Mouse (Mus musculus): Measurements from ENCODE around the gene Kcnv2. TPM values are rescaled to one million over a fixed set of nuclear protein-coding genes. Genes with fewer than 3 reads are reported as not detected.
A peak's percentile ranks its signal among the peaks of the same experiment; 100 is the strongest.

Gene Kcnv2
- polyA plus RNA-seq (2015; fragmentation: Nextera tagmentation; extraction: Ambion mirVana), result 0.23 and 0.39 TPM in 2 replicates

DNA sequence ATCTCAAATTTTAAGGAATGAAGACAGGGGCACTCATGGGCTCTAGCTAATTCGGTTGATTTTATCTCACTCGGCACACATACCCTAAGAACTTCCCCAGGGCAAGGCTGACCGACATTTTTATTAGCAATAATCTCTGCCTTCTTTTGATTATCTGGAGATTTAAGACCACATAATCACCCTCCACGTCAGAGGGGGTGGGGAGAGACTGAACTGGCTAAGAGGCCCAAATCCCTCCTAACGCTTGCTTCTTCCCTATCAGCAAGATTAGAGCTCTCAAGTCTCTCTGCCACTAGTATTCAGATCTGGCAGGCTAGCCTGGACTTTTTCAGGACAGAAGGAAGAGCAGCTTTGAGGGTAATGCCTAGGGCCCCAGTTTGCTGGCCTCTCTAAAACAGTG is at the start of gene Kcnv2:
TSS of gene Kcnv2 (plus strand) at position 308 of the 400 bp plus-strand sequence.
- no peaks in the 10 kb centered on the region for H3K36me3 ChIP-seq (ENCODE audit: insufficient read depth, low read length)

DNA sequence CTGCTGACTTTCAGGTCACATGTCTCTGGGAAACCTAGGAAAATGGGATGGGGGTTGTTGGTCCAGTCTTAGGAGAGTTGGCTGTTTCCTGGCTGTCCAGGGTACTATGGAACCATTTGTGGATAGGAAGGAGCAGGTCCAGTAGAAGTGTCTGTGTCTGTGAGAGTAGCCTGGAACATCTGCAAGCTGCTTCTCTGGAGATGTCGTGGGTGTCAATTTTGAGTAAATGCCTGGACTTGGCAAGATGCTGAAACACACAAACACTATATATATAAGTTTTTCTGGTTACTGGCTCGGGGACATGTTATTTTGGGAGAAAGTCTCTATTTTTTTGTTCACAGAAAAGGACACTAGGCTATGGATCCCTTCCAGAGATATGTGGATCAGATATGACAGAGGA is 49.0 kb upstream of the Kcnv2 start:
- Histone ChIP-seq H3K4me2 (replicated peaks; ENCODE audit: low read depth, low read length) (no peak overlapping the region), H3K9ac (replicated peaks; ENCODE audit: low read length) (no peak overlapping the region), H3K27ac (ENCODE audit: low read length) (no peak overlapping the region), H3K4me3 (ENCODE audit: low read length) (no peak overlapping the region), H3K36me3 (ENCODE audit: insufficient read depth, low read length) (no peaks in the 10 kb centered on the region), H3K27me3 (ENCODE audit: insufficient read depth, low read length) (no peaks in the 10 kb centered on the region), H3K9me3 (ENCODE audit: low read length) (no peaks in the 10 kb centered on the region), H3K4me1 (ENCODE audit: insufficient read depth, low read length) (no peaks in the 10 kb centered on the region)
- no peak for ATAC-seq (ENCODE audit: low FRiP score, low TSS enrichment)
- WGBS, result 79% methylated on average over 2 of the region's 2 CpGs

More for the DNA sequence above, at the start of gene Kcnv2:
- ATAC-seq (ENCODE audit: low FRiP score, low TSS enrichment), result no peak
- H3K4me1 ChIP-seq (ENCODE audit: insufficient read depth, low read length), result peaks cover 5% of the 10 kb centered on the region; the same call in 1 of the 2 replicates
- no peak within 1 kb of the TSS for H3K4me3 ChIP-seq (ENCODE audit: low read length)
- 36% methylated on average over 5 of the region's 5 CpGs for WGBS
- no peaks in the 10 kb centered on the region for H3K27me3 ChIP-seq (ENCODE audit: insufficient read depth, low read length)
- H3K9me3 ChIP-seq (ENCODE audit: low read length), result no peaks in the 10 kb centered on the region
- no peak within 1 kb of the TSS for H3K27ac ChIP-seq (ENCODE audit: low read length)
- 0 out of 2 replicates have a peak within 1 kb of the TSS, but pooled peaks have one; percentile 15 for H3K9ac ChIP-seq (replicated peaks; ENCODE audit: low read length)
- no peak within 1 kb of the TSS for H3K4me2 ChIP-seq (replicated peaks; ENCODE audit: low read depth, low read length)

DNA sequence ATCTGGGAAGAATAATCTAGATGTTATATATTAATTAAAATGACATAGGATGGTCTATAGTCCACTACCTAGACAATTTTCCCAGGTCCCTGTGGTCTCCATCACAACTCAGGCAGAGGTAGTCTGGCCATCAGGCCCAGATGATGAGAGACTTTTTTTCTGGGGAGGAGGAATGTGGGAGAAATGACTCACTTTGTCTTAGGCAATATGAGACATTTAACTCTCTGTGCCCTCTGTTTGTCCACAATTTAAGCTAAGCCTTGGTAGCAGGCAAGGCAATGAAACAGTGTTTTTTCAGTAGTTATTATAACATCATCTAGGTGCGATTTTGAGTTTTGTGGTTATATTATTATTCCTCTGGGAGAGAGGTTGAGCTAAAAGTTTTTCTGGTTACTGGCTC is 48.0 kb upstream of the Kcnv2 start:
- no peak overlapping the region for H3K9ac ChIP-seq (replicated peaks; ENCODE audit: low read length)
- no peak for ATAC-seq (ENCODE audit: low FRiP score, low TSS enrichment)
- no peak overlapping the region for H3K4me3 ChIP-seq (ENCODE audit: low read length)
- H3K27me3 ChIP-seq (ENCODE audit: insufficient read depth, low read length), result no peaks in the 10 kb centered on the region
- WGBS, result 80% methylated on average over 1 of the region's 1 CpGs
- H3K4me1 ChIP-seq (ENCODE audit: insufficient read depth, low read length), result no peaks in the 10 kb centered on the region
- no peaks in the 10 kb centered on the region for H3K9me3 ChIP-seq (ENCODE audit: low read length)
- H3K36me3 ChIP-seq (ENCODE audit: insufficient read depth, low read length), result no peaks in the 10 kb centered on the region
- H3K4me2 ChIP-seq (replicated peaks; ENCODE audit: low read depth, low read length), result no peak overlapping the region
- H3K27ac ChIP-seq (ENCODE audit: low read length), result no peak overlapping the region

GRCm38 (mm10) chr19:27279174-27279573 is 43.2 kb upstream of the Kcnv2 start:
- no peak for ATAC-seq (ENCODE audit: low FRiP score, low TSS enrichment)
- H3K9ac ChIP-seq (replicated peaks; ENCODE audit: low read length), result no peak overlapping the region
- H3K4me3 ChIP-seq (ENCODE audit: low read length), result no peak overlapping the region
- H3K27me3 ChIP-seq (ENCODE audit: insufficient read depth, low read length), result no peaks in the 10 kb centered on the region
- H3K4me1 ChIP-seq (ENCODE audit: insufficient read depth, low read length), result no peaks in the 10 kb centered on the region
- H3K27ac ChIP-seq (ENCODE audit: low read length), result no peak overlapping the region
- no peaks in the 10 kb centered on the region for H3K9me3 ChIP-seq (ENCODE audit: low read length)
- no peaks in the 10 kb centered on the region for H3K36me3 ChIP-seq (ENCODE audit: insufficient read depth, low read length)
- WGBS, result 90% methylated on average over 2 of the region's 2 CpGs
- H3K4me2 ChIP-seq (replicated peaks; ENCODE audit: low read depth, low read length), result no peak overlapping the region

- no peak for ATAC-seq (ENCODE audit: low FRiP score, low TSS enrichment)
Observed at GRCm38 (mm10) chr19:27310039-27310438, 12.3 kb upstream of the Kcnv2 start.

DNA sequence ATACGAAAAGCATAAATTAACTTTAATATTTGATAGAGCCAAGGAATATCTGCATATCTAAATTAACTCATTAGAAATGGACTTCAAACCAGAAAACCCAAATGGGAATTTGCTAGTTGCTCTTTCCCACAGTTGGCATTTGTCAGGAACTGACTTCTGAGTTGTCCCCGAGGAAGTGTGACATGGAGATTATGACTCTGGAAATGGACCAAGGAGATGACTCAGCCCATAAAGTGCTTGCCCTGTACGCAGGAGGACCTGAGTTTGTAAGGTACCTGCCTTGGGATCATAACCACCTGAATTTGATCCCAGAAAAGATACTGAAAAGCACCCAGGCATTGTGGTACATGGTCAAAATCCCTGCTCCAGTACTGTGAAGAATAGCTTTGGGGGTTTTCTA is 11.1 kb upstream of the Kcnv2 start:
- no peak overlapping the region for H3K9ac ChIP-seq (replicated peaks; ENCODE audit: low read length)
- no peak overlapping the region for H3K4me2 ChIP-seq (replicated peaks; ENCODE audit: low read depth, low read length)
- H3K36me3 ChIP-seq (ENCODE audit: insufficient read depth, low read length), result no peaks in the 10 kb centered on the region
- 69% methylated on average over 3 of the region's 3 CpGs for WGBS
- 0 out of 2 replicates have a peak, but pooled peaks cover 8% of the 10 kb centered on the region for H3K4me1 ChIP-seq (ENCODE audit: insufficient read depth, low read length)
- no peaks in the 10 kb centered on the region for H3K9me3 ChIP-seq (ENCODE audit: low read length)
- no peak for ATAC-seq (ENCODE audit: low FRiP score, low TSS enrichment)
- H3K27ac ChIP-seq (ENCODE audit: low read length), result no peak overlapping the region
- H3K27me3 ChIP-seq (ENCODE audit: insufficient read depth, low read length), result no peaks in the 10 kb centered on the region
- no peak overlapping the region for H3K4me3 ChIP-seq (ENCODE audit: low read length)

More at GRCm38 (mm10) chr19:27310039-27310438, 12.3 kb upstream of the Kcnv2 start:
- 90% methylated on average over 2 of the region's 2 CpGs for WGBS
- Histone ChIP-seq H3K4me2 (replicated peaks; ENCODE audit: low read depth, low read length) (no peak overlapping the region), H3K4me1 (ENCODE audit: insufficient read depth, low read length) (0 out of 2 replicates have a peak, but pooled peaks cover 8% of the 10 kb centered on the region), H3K27ac (ENCODE audit: low read length) (no peak overlapping the region), H3K27me3 (ENCODE audit: insufficient read depth, low read length) (no peaks in the 10 kb centered on the region), H3K4me3 (ENCODE audit: low read length) (no peak overlapping the region), H3K9me3 (ENCODE audit: low read length) (no peaks in the 10 kb centered on the region), H3K36me3 (ENCODE audit: insufficient read depth, low read length) (no peaks in the 10 kb centered on the region), H3K9ac (replicated peaks; ENCODE audit: low read length) (no peak overlapping the region)

DNA sequence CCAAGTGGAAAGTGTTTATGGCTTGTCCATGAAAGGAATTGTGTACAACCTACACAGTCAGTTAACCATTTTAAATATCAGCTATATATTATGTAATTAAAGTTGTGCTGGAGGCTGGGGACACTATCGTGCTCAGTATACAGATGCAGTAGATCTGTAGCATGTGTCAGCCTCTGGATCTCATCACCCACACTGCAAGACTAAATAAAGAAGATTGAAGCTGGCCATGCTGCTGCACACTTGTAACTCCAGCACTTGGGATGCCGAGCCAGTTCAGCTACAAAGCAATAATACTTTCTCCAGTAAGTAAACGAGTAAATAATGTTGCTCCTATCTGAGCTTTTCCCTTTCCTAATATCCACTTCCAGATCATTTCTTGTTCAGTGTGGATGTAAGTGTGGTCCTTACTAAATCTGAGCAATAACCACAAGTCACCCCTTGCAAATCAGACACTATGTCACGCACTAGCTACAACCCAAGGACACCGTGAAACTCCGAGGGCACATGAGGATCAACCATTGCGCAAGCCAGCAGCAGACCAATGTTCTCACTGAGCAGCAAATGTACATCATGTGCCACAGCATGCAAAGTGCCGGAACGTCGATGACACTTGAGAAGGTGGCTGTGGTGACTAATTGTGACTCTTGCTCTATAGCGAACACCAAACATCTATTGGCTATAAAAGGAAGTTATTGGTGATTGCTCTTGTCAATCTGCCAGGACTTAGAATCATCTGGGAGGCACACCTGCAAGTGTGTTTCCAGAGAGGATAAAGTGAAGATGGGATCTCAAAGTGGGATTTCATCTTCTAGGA is 9.9 kb upstream of the Kcnv2 start:
- Histone ChIP-seq H3K27me3 (ENCODE audit: insufficient read depth, low read length) (no peaks in the 10 kb centered on the region), H3K36me3 (ENCODE audit: insufficient read depth, low read length) (no peaks in the 10 kb centered on the region), H3K4me3 (ENCODE audit: low read length) (no peak overlapping the region), H3K9ac (replicated peaks; ENCODE audit: low read length) (no peak overlapping the region), H3K27ac (ENCODE audit: low read length) (no peak overlapping the region), H3K4me2 (replicated peaks; ENCODE audit: low read depth, low read length) (no peak overlapping the region), H3K9me3 (ENCODE audit: low read length) (no peaks in the 10 kb centered on the region), H3K4me1 (ENCODE audit: insufficient read depth, low read length) (0 out of 2 replicates have a peak, but pooled peaks cover 8% of the 10 kb centered on the region)
- WGBS, result 80% methylated on average over 11 of the region's 11 CpGs
- ATAC-seq (ENCODE audit: low FRiP score, low TSS enrichment), result no peak

DNA sequence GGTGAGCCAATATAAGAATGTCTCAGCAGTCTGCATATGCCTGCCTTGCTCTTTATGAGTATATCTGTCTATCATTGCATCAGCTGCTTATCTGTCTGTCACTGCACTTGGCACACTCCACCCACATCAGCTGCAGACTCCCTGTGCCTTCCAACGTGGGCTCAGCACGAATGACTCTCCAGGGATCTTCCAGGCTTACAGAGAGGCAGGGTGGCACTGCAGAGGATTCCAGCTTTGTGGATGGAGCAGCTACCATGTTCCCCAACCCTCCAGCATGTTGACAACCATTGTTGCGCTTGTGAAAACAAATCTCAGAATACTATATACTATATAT is 9.3 kb upstream of the Kcnv2 start:
- Histone ChIP-seq H3K27me3 (ENCODE audit: insufficient read depth, low read length) (no peaks in the 10 kb centered on the region), H3K4me3 (ENCODE audit: low read length) (no peak overlapping the region), H3K36me3 (ENCODE audit: insufficient read depth, low read length) (no peaks in the 10 kb centered on the region), H3K27ac (ENCODE audit: low read length) (no peak overlapping the region), H3K9ac (replicated peaks; ENCODE audit: low read length) (no peak overlapping the region), H3K9me3 (ENCODE audit: low read length) (no peaks in the 10 kb centered on the region), H3K4me2 (replicated peaks; ENCODE audit: low read depth, low read length) (no peak overlapping the region), H3K4me1 (ENCODE audit: insufficient read depth, low read length) (0 out of 2 replicates have a peak, but pooled peaks cover 8% of the 10 kb centered on the region)
- ATAC-seq (ENCODE audit: low FRiP score, low TSS enrichment), result no peak
- whole genome bisulfite sequencing, result 74% methylated on average over 3 of the region's 3 CpGs

DNA sequence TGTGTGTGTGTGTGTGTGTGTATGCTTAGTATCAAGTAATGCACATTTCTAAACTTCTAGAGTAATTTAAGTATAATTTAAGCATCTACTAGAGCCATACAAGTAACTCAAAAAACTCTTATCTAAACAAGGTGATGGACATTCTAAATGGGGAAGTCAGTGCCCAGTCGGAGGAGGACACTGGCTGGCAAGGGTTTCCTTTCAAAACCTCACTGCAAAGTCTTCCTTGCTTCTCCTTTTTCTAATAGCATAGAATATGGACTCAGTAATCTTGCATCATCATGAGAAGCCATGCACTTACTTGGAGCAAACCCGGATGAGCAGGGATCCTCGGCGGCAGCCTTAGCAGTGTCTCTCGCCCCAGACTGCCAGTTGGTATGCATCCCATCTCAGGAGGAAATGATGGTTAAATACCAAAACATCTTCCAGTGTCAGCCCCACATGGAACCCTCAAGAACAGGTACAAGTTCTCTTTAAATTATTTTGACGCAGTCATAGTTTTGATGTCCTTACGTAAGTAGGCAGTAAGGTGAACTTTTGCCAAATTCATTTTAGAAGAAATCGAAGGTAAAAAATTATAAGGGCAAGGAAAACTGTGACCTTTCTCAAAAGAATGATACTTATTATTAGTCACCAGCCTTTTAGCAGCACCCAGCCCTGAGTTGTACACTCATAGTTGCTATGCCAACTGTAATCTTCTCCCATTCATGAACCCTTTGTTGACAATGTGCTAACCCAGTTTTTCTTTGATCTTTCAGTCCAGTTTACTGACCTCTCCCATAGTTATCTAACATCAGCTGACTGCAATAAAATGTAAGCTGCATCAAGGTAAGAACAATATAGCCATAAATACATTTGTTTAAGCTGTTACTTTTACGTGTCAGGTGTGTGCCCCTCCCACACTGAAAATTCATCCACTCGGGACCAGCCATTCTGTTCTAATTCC is 5.8 kb upstream of the Kcnv2 start:
- Histone ChIP-seq H3K27ac (ENCODE audit: low read length) (no peak overlapping the region), H3K9ac (replicated peaks; ENCODE audit: low read length) (no peak overlapping the region), H3K4me2 (replicated peaks; ENCODE audit: low read depth, low read length) (no peak overlapping the region), H3K4me1 (ENCODE audit: insufficient read depth, low read length) (no peaks in the 10 kb centered on the region), H3K27me3 (ENCODE audit: insufficient read depth, low read length) (no peaks in the 10 kb centered on the region), H3K36me3 (ENCODE audit: insufficient read depth, low read length) (no peaks in the 10 kb centered on the region), H3K9me3 (ENCODE audit: low read length) (no peaks in the 10 kb centered on the region), H3K4me3 (ENCODE audit: low read length) (no peak overlapping the region)
- WGBS, result 80% methylated on average over 10 of the region's 10 CpGs
- ATAC-seq (ENCODE audit: low FRiP score, low TSS enrichment), result no peak
